Mouse (Mus musculus) olfactory bulb, adult 2 months (tissue): ENCODE results near the gene Fbxl16. TPM values are rescaled to one million over a fixed set of nuclear protein-coding genes. Genes with fewer than 3 reads are reported as not detected.
A peak's percentile ranks its signal among the peaks of the same experiment; 100 is the strongest.

ENCODE experiments used
- H3K27ac ChIP-seq: fragments of 200-500 bp; 2 replicates; pipeline ENCODE4 v1.5.1; 2012; ENCODE audit warnings: low read depth, low read length; ENCODE audit not compliant: insufficient read depth
- H3K4me1 ChIP-seq: fragments of 200-500 bp; 2 replicates; pipeline ENCODE4 v1.6.1; 2012; ENCODE audit warnings: low read length; ENCODE audit not compliant: control insufficient read depth, insufficient read depth
- H3K4me3 ChIP-seq: fragments of 200-500 bp; 2 replicates; pipeline ENCODE4 v1.5.1; 2012; ENCODE audit warnings: mild to moderate bottlenecking, low read depth, low read length, moderate library complexity; ENCODE audit not compliant: insufficient read depth
- CTCF ChIP-seq: fragments of 200-500 bp; IDR thresholded peaks from 2 replicates; pipeline ENCODE4 v1.5.1; 2012; ENCODE audit warnings: low read depth, mild to moderate bottlenecking, low read length, moderate library complexity; ENCODE audit not compliant: insufficient read depth
- POLR2A ChIP-seq: fragments of 200-500 bp; IDR thresholded peaks from 2 replicates; pipeline ENCODE4 v1.6.1; 2012; ENCODE audit warnings: mild to moderate bottlenecking, low read depth, low read length, moderate library complexity; ENCODE audit not compliant: insufficient read depth
- WGBS: fragments of 180-500 bp; shearing (Covaris S2); methylation state at CpG from one replicate; pipeline ENCODE4 v1.1.7; 2018; 5-methylcytosine and 5-hydroxymethylcytosine counted together
- polyA plus RNA-seq: library from polyadenylated mRNA; stranded (reverse); fragments of >200 nt; gene quantifications from 2 replicates; pipeline ENCODE4 v1.2.4, GENCODE M21; 2012; ENCODE audit warnings: low replicate concordance; ENCODE audit not compliant: missing spikeins, insufficient read depth, insufficient read length

Gene Fbxl16
- polyA plus RNA-seq = not detected in 2 replicates

DNA sequence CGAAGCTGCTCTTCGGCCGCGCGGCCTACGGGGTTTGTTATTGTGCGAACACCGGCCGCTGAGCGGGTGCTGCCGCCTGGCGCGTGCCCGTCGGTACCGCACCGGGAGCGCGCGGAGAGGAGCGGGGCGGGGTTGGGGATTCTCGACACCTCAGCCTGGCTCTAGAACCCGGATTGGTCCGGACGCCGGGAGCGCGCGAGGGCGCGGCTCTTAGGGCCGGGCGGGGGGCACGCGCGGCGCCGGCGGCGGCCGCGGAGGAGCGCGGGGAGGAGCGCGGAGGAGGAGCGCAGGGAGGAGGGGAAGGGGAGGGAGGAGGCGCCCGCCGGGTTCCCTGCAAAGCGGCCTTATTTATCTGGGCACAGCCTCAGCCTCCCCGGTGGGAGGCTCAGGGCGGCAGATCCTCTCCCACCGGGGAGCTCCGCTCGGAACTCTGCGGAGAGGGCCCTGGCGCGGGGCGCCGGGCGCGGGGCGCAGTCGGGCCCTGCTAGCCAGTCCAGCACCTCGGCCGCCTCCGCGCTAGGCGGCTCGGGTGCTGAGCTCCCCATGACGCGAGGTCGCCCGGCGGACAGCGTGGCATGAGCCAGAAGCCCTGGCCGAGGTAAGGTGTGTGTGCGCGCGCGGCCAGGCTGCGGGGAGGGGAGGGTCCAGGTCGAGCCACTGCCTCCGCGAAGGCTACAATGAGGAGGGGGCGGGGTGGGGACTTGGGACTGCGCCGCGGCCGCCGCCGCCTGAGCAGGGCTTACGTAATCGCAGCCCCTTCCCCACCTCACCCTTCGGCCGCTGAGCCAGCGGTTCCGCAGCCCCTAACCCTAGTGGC, at the start of gene Fbxl16:
Gene Fbxl16, plus strand, starts transcription at position 297 of the 817 bp plus-strand sequence.
- WGBS = under 1% methylated on average over 98 of the region's 100 CpGs

GRCm38 (mm10) chr17:25760148-25760547, 48.7 kb upstream of the Fbxl16 start:
- TF ChIP-seq POLR2A = no peak
- TF ChIP-seq CTCF = no peak
- Histone ChIP-seq H3K27ac (no peak overlapping the region), H3K4me1 (no peaks in the 10 kb centered on the region; the same call in 1 of the 2 replicates), H3K4me3 (no peak overlapping the region)
- 54% methylated on average over 8 of the region's 8 CpGs for WGBS

More for the DNA sequence above, at the start of gene Fbxl16:
- Histone ChIP-seq H3K27ac (peak within 1 kb of the TSS; percentile 86), H3K4me1 (peaks cover 38% of the 10 kb centered on the region), H3K4me3 (peak within 1 kb of the TSS; percentile 77)
- TF ChIP-seq POLR2A (peak; percentile 91), CTCF (0 out of 2 replicates have a peak, but pooled peaks have one; percentile 14)

DNA sequence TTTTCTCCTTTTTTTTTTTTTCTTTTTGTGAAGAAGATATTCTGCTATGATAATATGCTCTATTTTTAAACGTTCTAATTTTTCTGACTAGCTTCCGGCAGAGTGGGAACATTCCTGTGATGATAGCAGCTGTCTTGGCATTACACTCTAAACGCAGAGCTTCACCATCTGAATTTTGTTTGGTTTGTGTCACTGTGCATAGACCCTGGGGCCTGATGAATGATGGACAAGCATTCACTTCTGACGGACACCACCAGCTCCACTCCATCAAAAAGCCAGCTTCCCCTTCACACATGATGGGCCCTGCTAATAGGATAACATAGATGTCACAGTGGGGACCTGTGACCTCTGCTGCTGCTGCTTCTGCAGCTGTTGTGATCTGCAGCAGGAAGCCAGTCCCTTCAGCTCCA, 47.3 kb upstream of the Fbxl16 start:
- 44% methylated on average over 4 of the region's 4 CpGs for WGBS
- H3K4me1 ChIP-seq = no peaks in the 10 kb centered on the region; the same call in 1 of the 2 replicates
- no peak overlapping the region for H3K4me3 ChIP-seq
- no peak overlapping the region for H3K27ac ChIP-seq
- TF ChIP-seq CTCF = no peak
- no peak for TF ChIP-seq POLR2A

GRCm38 (mm10) chr17:25762591-25762990, 46.3 kb upstream of the Fbxl16 start:
- Histone ChIP-seq H3K27ac (no peak overlapping the region), H3K4me3 (no peak overlapping the region), H3K4me1 (no peaks in the 10 kb centered on the region; the same call in 1 of the 2 replicates)
- TF ChIP-seq POLR2A = no peak
- TF ChIP-seq CTCF = no peak
- 47% methylated on average over 3 of the region's 3 CpGs for WGBS

- Histone ChIP-seq H3K27ac (no peak overlapping the region), H3K4me3 (no peak overlapping the region), H3K4me1 (no peaks in the 10 kb centered on the region; the same call in 1 of the 2 replicates)
- no peak for TF ChIP-seq POLR2A
- TF ChIP-seq CTCF = no peak
- 15% methylated on average over 5 of the region's 5 CpGs for WGBS
These were observed 43.0 kb upstream of the Fbxl16 start for GRCm38 (mm10) chr17:25765886-25766285.

- TF ChIP-seq POLR2A = no peak
- Histone ChIP-seq H3K4me3 (no peak overlapping the region), H3K4me1 (peaks cover 3% of the 10 kb centered on the region), H3K27ac (no peak overlapping the region)
- 33% methylated on average over 9 of the region's 9 CpGs for WGBS
These were observed 39.6 kb upstream of the Fbxl16 start for GRCm38 (mm10) chr17:25769331-25769730.

DNA sequence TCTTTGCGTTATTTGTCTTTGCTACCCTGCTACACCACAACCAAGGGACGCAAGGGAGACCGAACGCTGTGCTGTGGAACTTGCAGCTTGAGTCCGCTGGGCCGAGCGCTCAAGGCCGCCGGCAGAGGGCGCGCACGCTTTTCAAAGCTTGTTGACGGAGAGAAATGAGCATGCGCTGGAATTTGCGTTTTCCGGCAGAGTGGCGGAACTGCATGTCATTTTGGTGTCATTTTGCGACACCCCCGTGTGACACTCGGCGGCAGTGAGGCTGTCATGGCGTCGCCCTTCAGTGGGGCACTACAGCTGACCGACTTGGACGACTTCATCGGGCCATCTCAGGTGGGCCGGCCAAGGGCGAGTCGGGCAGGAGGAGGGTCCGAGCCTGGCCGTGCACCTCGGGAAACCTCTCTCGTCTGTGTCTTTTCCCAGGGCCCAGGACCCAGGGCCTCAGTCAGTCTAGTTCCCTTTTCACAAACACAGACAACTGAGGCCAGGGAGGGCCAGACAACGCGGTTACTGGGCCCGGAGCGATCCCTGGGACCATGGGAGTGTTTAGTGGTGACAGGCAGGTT, 35.2 kb upstream of the Fbxl16 start, which contains the start of gene Narfl:
Gene Narfl, plus strand, starts transcription at position 228 of the 572 bp plus-strand sequence.
- TF ChIP-seq CTCF = peak; percentile 83
- TF ChIP-seq POLR2A = peak; percentile 59; the same call in 1 of the 2 replicates
- peak within 1 kb of the TSS; percentile 12; the same call in 1 of the 2 replicates for H3K27ac ChIP-seq
- H3K4me3 ChIP-seq = peak within 1 kb of the TSS; percentile 66
- WGBS = under 1% methylated on average over 37 of the region's 37 CpGs
- peaks cover 7% of the 10 kb centered on the region for H3K4me1 ChIP-seq

- WGBS = 79% methylated on average over 10 of the region's 10 CpGs
- TF ChIP-seq POLR2A (no peak), CTCF (no peak)
- Histone ChIP-seq H3K27ac (no peak overlapping the region), H3K4me3 (no peak overlapping the region), H3K4me1 (peaks cover 10% of the 10 kb centered on the region)
These were observed 33.4 kb upstream of the Fbxl16 start for GRCm38 (mm10) chr17:25775318-25776062.
